Mouse (Mus musculus) stomach, embryonic 16.5 days (tissue): ENCODE results near the gene 1810055G02Rik. TPM values are rescaled to one million over a fixed set of nuclear protein-coding genes. Genes with fewer than 3 reads are reported as not detected.

Experiments used
- ATAC-seq: fragments of 200-750 bp; cut with Nextera tagmentation; 2 replicates; pipeline ENCODE4 v1.8.0; 2017; ENCODE audit warnings: moderate number of reproducible peaks, moderate TSS enrichment; ENCODE audit not compliant: insufficient read depth, low FRiP score
- H3K27ac ChIP-seq: fragments of 300-500 bp; sonication (generic); 2 replicates; pipeline ENCODE4 v1.5.1; 2014; ENCODE audit warnings: low read length
- H3K27me3 ChIP-seq: fragments of 300-500 bp; sonication (generic); 2 replicates; pipeline ENCODE4 v1.6.1; 2014; ENCODE audit warnings: low read length, control low read depth, mixed read lengths; ENCODE audit not compliant: control insufficient read depth, insufficient read depth
- H3K36me3 ChIP-seq: fragments of 300-500 bp; sonication (generic); 2 replicates; pipeline ENCODE4 v1.6.1; 2014; ENCODE audit warnings: low read length; ENCODE audit not compliant: control insufficient read depth, insufficient read depth
- H3K4me1 ChIP-seq: fragments of 300-500 bp; sonication (generic); 2 replicates; pipeline ENCODE4 v1.6.1; 2014; ENCODE audit warnings: low read length, control low read depth, mixed read lengths; ENCODE audit not compliant: control insufficient read depth, insufficient read depth
- H3K4me2 ChIP-seq: fragments of 300-500 bp; sonication (generic); 2 replicates; pipeline ENCODE4 v1.6.1; 2014; ENCODE audit warnings: low read depth, low read length, mixed read lengths
- H3K4me3 ChIP-seq: fragments of 300-500 bp; sonication (generic); replicated peaks from 2 replicates; pipeline ENCODE4 v1.5.1; 2014; ENCODE audit warnings: mild to moderate bottlenecking, low read length
- H3K9ac ChIP-seq: fragments of 300-500 bp; sonication (generic); 2 replicates; pipeline ENCODE4 v1.6.1; 2014; ENCODE audit warnings: low read length
- H3K9me3 ChIP-seq: fragments of 300-500 bp; sonication (generic); replicated peaks from 2 replicates; pipeline ENCODE4 v1.6.1; 2016; ENCODE audit warnings: low read length, control low read depth; ENCODE audit not compliant: control insufficient read depth
- WGBS: fragments of 180-500 bp; shearing (Covaris S2); extraction: QIAGEN DNeasy Blood & Tissue Kit; methylation state at CpG from one replicate; pipeline ENCODE4 v1.1.7; 2014; 5-methylcytosine and 5-hydroxymethylcytosine counted together
- polyA plus RNA-seq: library from polyadenylated mRNA; unstranded; fragments of >200 nt; fragmentation: Nextera tagmentation; extraction: Ambion mirVana; gene quantifications from 2 replicates; pipeline ENCODE4 v1.2.1, GENCODE M21; 2015

The 1810055G02Rik gene
- polyA plus RNA-seq = 37.1 and 39.9 TPM in 2 replicates

DNA sequence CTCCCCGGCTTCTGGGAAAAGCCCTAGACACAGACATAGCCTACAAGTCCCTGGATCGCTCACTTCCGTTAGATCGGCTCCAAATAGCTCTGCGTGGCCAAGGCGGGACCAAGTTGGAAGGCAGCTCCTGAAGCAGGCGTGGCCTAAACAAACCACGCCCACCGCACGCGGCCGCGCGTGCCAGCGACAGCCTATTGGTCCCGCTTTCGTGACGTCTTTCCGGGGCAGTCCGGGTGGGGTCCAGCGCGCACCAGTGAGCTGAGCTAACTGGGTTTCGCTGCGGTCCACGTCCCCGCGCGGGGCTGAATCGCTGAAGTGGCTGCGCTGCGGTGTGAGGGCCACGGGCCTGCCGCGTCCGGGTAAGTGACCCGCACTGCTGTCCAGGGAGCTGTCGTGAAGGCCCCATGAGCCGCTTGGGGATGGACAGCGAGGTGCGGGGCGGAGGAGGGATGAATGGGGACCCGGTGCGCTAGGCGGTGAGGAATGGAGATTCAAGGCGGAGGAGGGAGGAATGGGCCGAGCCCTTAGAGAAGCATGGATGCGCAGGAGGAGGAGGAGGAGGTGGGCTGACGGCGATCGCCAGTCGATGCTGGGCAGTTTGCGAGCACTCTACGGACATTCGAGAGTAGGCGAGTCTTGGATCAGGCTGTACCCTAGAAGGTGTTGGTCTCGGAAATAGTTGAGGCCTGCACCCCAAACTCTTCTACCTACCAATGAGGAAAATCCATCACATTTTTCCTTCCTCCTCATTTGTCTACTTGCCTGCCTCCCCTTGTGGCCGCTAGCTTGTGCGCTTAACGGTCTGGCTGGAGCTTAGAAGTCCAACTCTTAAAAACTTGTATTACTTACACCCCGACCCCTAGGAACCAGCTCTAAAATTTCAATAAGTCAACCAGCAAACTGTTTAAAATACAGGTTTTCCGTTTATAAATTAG is at the start of gene 1810055G02Rik:
Gene 1810055G02Rik, plus strand, starts transcription at position 216 of the 935 bp plus-strand sequence.
- peak; percentile 98 for ATAC-seq

DNA sequence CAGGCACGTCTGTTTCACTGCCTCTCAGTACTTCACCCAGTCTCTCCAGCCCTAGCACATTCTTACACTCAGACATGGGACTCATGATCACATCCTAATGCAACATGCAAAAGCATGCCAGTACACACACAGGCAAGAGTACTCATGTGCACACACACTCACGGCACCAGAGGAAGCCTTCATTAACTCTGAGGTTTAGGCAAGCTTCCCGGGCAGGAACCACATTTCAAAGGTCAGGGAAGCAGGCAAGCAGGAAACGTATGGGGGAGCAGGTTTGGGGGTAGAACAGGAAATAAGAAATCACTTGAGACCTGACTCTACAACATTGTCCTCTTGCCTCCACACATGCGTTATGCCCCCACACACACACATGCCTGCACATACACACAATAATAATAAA is 42.6 kb upstream of the 1810055G02Rik start:
- Histone ChIP-seq H3K9me3 (no peaks in the 10 kb centered on the region), H3K4me3 (no peak overlapping the region), H3K36me3 (no peaks in the 10 kb centered on the region), H3K27ac (peak overlapping the region; percentile 54; the same call in 1 of the 2 replicates), H3K4me1 (peaks cover 49% of the 10 kb centered on the region), H3K4me2 (no peak overlapping the region), H3K9ac (peak overlapping the region; percentile 2; the same call in 1 of the 2 replicates), H3K27me3 (no peaks in the 10 kb centered on the region)
- 32% methylated on average over 5 of the region's 5 CpGs for WGBS
- ATAC-seq = no peak

More for the DNA sequence above, at the start of gene 1810055G02Rik:
- peaks cover 10% of the 10 kb centered on the region for H3K4me1 ChIP-seq
- H3K9ac ChIP-seq = peak within 1 kb of the TSS; percentile 84
- no peaks in the 10 kb centered on the region for H3K27me3 ChIP-seq
- H3K4me2 ChIP-seq = peak within 1 kb of the TSS; percentile 69
- under 1% methylated on average over 61 of the region's 61 CpGs for WGBS
- H3K4me3 ChIP-seq = peak within 1 kb of the TSS; percentile 77
- peak within 1 kb of the TSS; percentile 89 for H3K27ac ChIP-seq
- H3K9me3 ChIP-seq = no peaks in the 10 kb centered on the region
- no peaks in the 10 kb centered on the region for H3K36me3 ChIP-seq

DNA sequence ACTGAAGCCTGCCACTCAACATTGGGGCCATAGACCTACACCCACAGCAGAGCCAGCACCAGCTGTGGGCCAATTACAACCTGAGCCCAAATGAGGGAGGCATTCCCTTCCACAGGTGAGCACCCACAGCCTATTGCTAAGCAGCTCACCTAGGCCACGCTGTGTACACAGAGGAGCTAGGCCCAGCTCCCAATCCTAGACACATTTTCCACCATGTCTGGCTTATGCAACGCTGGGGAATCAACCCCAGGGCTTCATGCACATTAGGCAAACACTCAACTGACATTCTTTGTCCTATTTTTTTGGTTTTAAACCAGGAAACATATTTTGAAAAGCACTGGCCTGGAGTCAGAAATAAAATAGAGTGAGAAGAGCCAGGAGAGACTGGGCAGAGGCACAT is 41.5 kb upstream of the 1810055G02Rik start:
- WGBS = 70% methylated on average over 2 of the region's 2 CpGs
- no peak for ATAC-seq
- Histone ChIP-seq H3K36me3 (no peaks in the 10 kb centered on the region), H3K9ac (peak overlapping the region; percentile 17; the same call in 1 of the 2 replicates), H3K4me3 (no peak overlapping the region), H3K27me3 (no peaks in the 10 kb centered on the region), H3K4me2 (no peak overlapping the region), H3K27ac (peak overlapping the region; percentile 54; the same call in 1 of the 2 replicates), H3K4me1 (peaks cover 50% of the 10 kb centered on the region), H3K9me3 (no peaks in the 10 kb centered on the region)

DNA sequence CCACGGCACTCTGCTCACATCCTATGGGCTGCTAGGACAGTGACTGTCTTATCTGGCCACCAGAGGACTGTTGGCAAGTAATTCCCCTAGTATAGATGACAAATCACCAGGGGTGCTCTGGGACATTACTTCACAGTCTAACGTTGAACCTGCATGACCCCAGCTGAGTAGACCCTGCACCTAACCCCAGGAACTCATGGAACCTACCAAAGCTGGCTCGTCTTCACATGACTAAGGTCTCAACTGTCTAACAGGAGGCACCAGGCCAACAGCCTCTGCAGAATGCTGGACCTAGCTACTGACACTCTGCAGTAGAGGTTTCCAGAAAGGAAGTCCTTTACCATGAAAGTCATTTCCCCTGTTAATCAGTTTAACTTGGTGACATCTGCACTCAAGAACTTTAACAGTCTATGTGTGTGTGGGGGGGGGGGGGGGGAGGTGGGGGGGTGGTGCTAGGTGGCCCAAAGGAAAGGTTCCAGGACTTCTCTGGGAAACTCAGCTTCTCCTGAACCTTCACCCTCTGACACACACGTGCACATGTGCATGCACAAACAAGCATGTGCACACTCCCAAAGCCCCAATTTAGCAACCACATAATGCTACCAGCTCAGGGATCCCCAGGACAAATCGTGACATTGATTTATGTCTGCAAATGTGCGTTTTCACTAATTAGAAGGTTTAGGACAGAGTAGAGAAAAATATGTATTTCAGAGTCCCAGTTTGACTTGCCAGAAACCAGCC is 40.8 kb upstream of the 1810055G02Rik start:
- ATAC-seq = no peak
- no peak overlapping the region for H3K9ac ChIP-seq
- H3K9me3 ChIP-seq = no peaks in the 10 kb centered on the region; the same call in 1 of the 2 replicates
- H3K36me3 ChIP-seq = 0 out of 2 replicates have a peak, but pooled peaks cover 4% of the 10 kb centered on the region
- H3K4me3 ChIP-seq = no peak overlapping the region
- 63% methylated on average over 6 of the region's 6 CpGs for WGBS
- peak overlapping the region; percentile 51; the same call in 1 of the 2 replicates for H3K27ac ChIP-seq
- H3K4me1 ChIP-seq = peaks cover 50% of the 10 kb centered on the region
- no peaks in the 10 kb centered on the region for H3K27me3 ChIP-seq
- no peak overlapping the region for H3K4me2 ChIP-seq

GRCm38 (mm10) chr19:3667979-3668378 is 40.1 kb upstream of the 1810055G02Rik start:
- WGBS = 70% methylated on average over 11 of the region's 11 CpGs
- Histone ChIP-seq H3K27ac (peak overlapping the region; percentile 51; the same call in 1 of the 2 replicates), H3K4me2 (no peak overlapping the region), H3K4me1 (peaks cover 50% of the 10 kb centered on the region), H3K4me3 (no peak overlapping the region), H3K36me3 (0 out of 2 replicates have a peak, but pooled peaks cover 4% of the 10 kb centered on the region), H3K27me3 (no peaks in the 10 kb centered on the region), H3K9me3 (peaks cover under 1% of the 10 kb centered on the region; the same call in 1 of the 2 replicates), H3K9ac (no peak overlapping the region)
- ATAC-seq = no peak

- H3K27ac ChIP-seq = peak overlapping the region; percentile 76
- peaks cover 5% of the 10 kb centered on the region; the same call in 1 of the 2 replicates for H3K9me3 ChIP-seq
- peaks cover 50% of the 10 kb centered on the region for H3K4me1 ChIP-seq
- peaks cover 4% of the 10 kb centered on the region; the same call in 1 of the 2 replicates for H3K36me3 ChIP-seq
- ATAC-seq = no peak
- no peaks in the 10 kb centered on the region for H3K27me3 ChIP-seq
- no peak overlapping the region for H3K4me2 ChIP-seq
- no peak overlapping the region for H3K9ac ChIP-seq
- no peak overlapping the region for H3K4me3 ChIP-seq
- 64% methylated on average over 10 of the region's 10 CpGs for WGBS
These were observed 39.5 kb upstream of the 1810055G02Rik start for GRCm38 (mm10) chr19:3668551-3668950.

DNA sequence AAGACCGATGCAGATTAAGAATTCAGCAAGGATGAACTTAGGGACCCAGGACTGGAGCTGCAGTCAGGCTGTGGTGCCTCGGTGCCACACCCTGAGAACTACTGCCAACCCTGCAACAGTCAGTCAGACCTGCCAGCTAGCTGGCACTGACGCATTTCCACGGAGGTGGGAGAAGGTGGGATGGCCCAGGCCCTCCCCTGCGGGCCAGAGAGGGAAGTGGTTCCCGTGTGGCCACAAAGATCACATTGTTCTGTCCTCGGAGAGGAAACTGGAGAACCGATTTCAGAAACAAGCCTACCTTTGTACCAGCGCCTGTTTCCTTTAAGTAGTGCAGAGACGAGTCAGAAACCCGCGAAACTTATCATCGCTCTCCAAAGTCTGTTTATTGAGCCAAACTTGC is 39.0 kb upstream of the 1810055G02Rik start:
- 41% methylated on average over 13 of the region's 13 CpGs for WGBS
- H3K4me2 ChIP-seq = peak overlapping the region; percentile 5; the same call in 1 of the 2 replicates
- no peak overlapping the region for H3K4me3 ChIP-seq
- ATAC-seq = peak; percentile 57; the same call in 1 of the 2 replicates
- peaks cover 5% of the 10 kb centered on the region; the same call in 1 of the 2 replicates for H3K9me3 ChIP-seq
- peaks cover 50% of the 10 kb centered on the region for H3K4me1 ChIP-seq
- H3K9ac ChIP-seq = no peak overlapping the region
- peak overlapping the region; percentile 76 for H3K27ac ChIP-seq
- peaks cover 9% of the 10 kb centered on the region; the same call in 1 of the 2 replicates for H3K36me3 ChIP-seq
- no peaks in the 10 kb centered on the region for H3K27me3 ChIP-seq

GRCm38 (mm10) chr19:3673149-3673548 is 34.9 kb upstream of the 1810055G02Rik start:
- Histone ChIP-seq H3K27ac (no peak overlapping the region), H3K4me1 (peaks cover 25% of the 10 kb centered on the region), H3K9me3 (peaks cover 5% of the 10 kb centered on the region; the same call in 1 of the 2 replicates), H3K36me3 (peaks cover 9% of the 10 kb centered on the region; the same call in 1 of the 2 replicates), H3K9ac (no peak overlapping the region), H3K4me3 (no peak overlapping the region), H3K4me2 (no peak overlapping the region), H3K27me3 (no peaks in the 10 kb centered on the region)
- 90% methylated on average over 2 of the region's 2 CpGs for WGBS
- no peak for ATAC-seq
